Mouse (Mus musculus): ENCODE measurements around the gene Tes3-ps. TPM values are rescaled to one million over a fixed set of nuclear protein-coding genes. Genes with fewer than 3 reads are reported as not detected.
A peak's percentile ranks its signal among the peaks of the same experiment; 100 is the strongest.

The Tes3-ps gene
- total RNA-seq, 2 experiments from 2014 or later = 1.4 to 1.6 TPM

DNA sequence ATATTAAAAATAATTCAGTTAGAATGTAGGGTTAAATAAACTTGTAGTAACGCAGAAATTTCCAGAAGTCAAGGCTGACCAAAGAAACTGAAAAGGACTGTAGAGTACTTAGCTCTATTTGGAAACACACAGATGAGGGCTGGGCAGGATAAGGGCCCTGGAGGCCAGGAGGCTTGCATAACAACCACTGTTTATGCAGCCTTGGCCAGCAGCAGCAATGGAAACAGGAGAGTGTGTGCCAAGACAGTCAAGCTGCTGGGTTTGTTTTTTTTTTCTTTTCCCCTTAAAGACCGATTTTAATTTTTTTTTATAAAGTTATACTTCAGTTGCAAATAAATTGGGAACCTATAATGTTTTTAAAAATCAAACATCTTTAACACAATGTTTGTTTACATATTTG lies 13.1 kb upstream of the Tes3-ps start:
- DNase-seq (ENCODE audit: extremely low spot score in 1 of 2, low spot score in 2 of 2) = peak in 1 of 2 experiments; percentile 76
- intact Hi-C loops (cut with DNase I) = no loop called here

DNA sequence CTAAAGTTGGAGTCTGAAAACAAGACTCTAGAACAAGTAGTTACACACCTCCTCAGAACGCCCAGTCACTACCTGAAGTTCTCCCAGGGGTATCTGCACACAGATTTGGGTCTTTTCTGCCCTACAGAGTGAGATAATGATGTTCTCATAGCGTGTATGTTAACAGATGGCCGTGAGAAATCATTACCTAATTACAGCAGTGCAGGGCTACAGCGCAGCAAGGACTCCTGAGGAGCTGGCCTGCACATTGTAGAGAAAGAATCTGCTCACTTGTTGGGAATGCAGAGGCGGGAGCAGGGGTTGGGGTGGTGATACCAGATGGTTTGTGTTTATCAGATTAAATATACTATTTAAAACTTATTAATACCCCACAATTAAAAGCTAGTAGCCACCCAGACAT lies 12.6 kb upstream of the Tes3-ps start:
- no peak for DNase-seq (ENCODE audit: extremely low spot score in 1 of 2, low spot score in 2 of 2)
- intact Hi-C loops (cut with DNase I) = no loop called here

- no peak for DNase-seq (ENCODE audit: extremely low spot score in 1 of 2, low spot score in 2 of 2)
- intact Hi-C loops (cut with DNase I) = no loop called here
These were observed 7.7 kb upstream of the Tes3-ps start for GRCm38 (mm10) chr13:49485388-49485787.

DNA sequence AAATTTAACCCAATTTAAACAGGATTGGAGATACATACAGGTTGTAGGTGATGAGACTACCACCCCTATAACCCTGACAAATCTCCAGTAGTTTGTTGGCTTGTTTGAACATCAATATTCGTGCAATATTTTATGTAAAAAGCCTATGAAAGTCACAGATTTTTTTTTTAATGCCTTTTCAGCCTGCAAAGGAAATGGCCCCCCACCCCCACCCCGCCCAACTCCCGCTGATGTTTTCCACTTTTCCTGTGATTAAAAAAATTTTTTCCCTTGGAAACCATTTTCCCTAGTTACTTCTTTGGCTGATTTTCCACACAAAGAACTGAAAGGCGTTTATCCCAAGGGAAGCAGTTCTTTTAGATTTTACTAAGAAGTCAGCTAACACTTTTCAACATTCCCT lies 11.4 kb downstream of the Tes3-ps start, which contains the start of gene Ecm2:
Gene Ecm2, plus strand, starts transcription at position 301 of the 400 bp plus-strand sequence.
- no peak for DNase-seq (ENCODE audit: extremely low spot score in 1 of 2, low spot score in 2 of 2)
- intact Hi-C loops (cut with DNase I) = no loop called here

DNA sequence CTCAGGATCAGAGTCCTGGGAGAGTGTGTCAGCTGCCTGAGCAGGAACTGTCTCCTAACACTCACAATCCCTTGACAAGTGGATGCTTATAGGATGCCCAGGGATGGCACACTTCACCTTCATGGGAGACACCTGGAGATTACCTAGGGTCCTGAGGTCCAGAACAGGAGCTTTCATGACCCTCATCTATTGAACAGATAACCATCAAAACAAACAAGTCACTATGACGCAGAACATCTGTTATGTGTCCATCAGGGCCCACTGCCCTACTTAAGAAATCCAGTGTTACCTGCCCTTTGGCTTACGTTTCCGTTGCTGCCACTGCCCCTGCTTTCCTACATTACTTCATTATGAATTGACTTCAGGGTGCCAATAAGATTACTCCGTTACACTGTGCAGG lies 12.7 kb downstream of the Tes3-ps start:
- intact Hi-C loops (cut with DNase I) = no loop called here
- no peak for DNase-seq (ENCODE audit: extremely low spot score in 1 of 2, low spot score in 2 of 2)

GRCm38 (mm10) chr13:49507176-49507575 lies 14.1 kb downstream of the Tes3-ps start:
- no peak for DNase-seq (ENCODE audit: extremely low spot score in 1 of 2, low spot score in 2 of 2)
- intact Hi-C loops (cut with DNase I) = no loop called here

DNA sequence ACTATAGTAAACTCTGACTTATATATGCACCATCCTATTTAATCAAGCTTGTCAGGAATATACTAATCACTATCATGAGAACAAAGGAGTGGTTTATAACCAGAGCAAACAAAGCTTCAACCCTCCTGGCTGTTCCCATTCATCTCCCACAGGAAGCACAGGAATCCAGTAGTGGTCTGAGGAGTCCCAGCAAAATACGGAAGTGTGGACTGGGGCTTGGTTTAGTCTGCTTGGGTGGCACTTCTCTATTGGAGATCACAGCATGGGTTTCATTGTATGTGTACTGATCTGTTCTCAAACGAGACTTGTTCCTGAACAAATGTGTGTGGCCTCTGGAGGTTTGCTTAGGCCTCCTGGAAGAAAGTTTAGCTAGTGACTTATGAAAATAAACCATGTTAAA lies 25.6 kb downstream of the Tes3-ps start:
- intact Hi-C loops (cut with DNase I) = no loop called here
- DNase-seq (ENCODE audit: extremely low spot score in 1 of 2, low spot score in 2 of 2) = no peak

DNA sequence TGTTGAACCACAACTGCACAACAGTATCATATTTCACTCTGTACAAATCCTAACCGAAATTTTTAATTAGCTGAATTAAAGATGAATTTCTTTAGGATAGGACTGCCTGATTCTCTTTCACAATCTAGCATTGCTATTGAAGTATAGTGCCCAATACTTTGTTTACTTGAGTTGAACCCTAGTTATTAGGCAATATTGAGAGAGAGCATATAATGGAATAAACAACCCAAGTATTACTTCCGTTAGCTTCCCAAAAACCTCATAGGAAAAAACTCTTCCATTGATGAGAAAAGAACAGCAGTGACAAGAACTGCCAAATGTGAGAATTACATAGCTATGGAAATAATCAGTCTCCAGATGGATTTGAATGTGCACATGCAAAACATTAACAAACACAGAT lies 33.1 kb downstream of the Tes3-ps start:
- DNase-seq (ENCODE audit: extremely low spot score in 1 of 2, low spot score in 2 of 2) = no peak
- intact Hi-C loops (cut with DNase I) = no loop called here

GRCm38 (mm10) chr13:49530636-49531035 lies 37.5 kb downstream of the Tes3-ps start:
- intact Hi-C loops (cut with DNase I) = no loop called here
- no peak for DNase-seq (ENCODE audit: extremely low spot score in 1 of 2, low spot score in 2 of 2)

- no peak for DNase-seq (ENCODE audit: extremely low spot score in 1 of 2, low spot score in 2 of 2)
- intact Hi-C loops (cut with DNase I) = no loop called here
These were observed 43.8 kb downstream of the Tes3-ps start for GRCm38 (mm10) chr13:49536946-49537345.

- no peak for DNase-seq (ENCODE audit: extremely low spot score in 1 of 2, low spot score in 2 of 2)
- intact Hi-C loops (cut with DNase I) = no loop called here
These were observed 45.6 kb downstream of the Tes3-ps start for GRCm38 (mm10) chr13:49538693-49539092.

DNA sequence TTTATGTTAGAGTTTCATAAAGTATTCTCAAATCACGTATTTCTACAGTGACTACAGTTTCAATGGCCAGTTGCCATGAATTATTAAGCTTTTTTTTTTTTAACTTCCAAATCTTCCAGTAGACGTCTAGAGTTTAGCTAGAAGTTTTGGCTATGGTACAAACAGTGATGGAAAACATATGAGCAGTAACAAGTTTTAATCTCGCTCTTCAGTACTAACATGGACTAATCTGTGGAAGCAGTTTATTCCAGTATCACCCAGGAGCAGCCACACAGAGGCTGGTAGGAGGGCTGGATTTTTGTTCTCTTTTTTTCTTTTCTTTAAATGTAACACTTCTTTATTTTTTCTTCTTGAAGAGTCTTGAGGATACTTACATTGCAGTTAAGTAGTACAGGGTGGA lies 51.2 kb downstream of the Tes3-ps start, which contains the start of gene Aspn:
Gene Aspn, plus strand, starts transcription at position 165 of the 400 bp plus-strand sequence.
- intact Hi-C loops (cut with DNase I) = no loop called here
- no peak for DNase-seq (ENCODE audit: extremely low spot score in 1 of 2, low spot score in 2 of 2)

GRCm38 (mm10) chr13:49545646-49546045 lies 52.5 kb downstream of the Tes3-ps start:
- intact Hi-C loops (cut with DNase I) = no loop called here
- no peak for DNase-seq (ENCODE audit: extremely low spot score in 1 of 2, low spot score in 2 of 2)

Other genes with a start within 250 kb of the Tes3-ps start
- gene Susd3, start 244.6 kb upstream of the Tes3-ps start, total RNA-seq (2021) = 1 to 10 TPM; 2.4 to 2.8 TPM
- 10 to 100 TPM in 1 of 2 experiments, 1 to 10 TPM in 1; 8.7 to 10.2 TPM for gene Fgd3, start 173.0 kb upstream of the Tes3-ps start, total RNA-seq (2021)
- gene Bicd2, start 151.7 kb upstream of the Tes3-ps start, total RNA-seq (2021) = 10 to 100 TPM; 44.5 to 45.7 TPM
- gene Ippk, start 72.1 kb upstream of the Tes3-ps start, total RNA-seq (2021) = 10 to 100 TPM; 12.7 to 13.8 TPM
- gene Ecm2, start 11.5 kb downstream of the Tes3-ps start, total RNA-seq (2021) = 1 to 10 TPM; 1.3 to 1.9 TPM
- gene Aspn, start 51.1 kb downstream of the Tes3-ps start, total RNA-seq (2021) = 1 to 10 TPM; 1.2 to 1.4 TPM
- 1 to 10 TPM; 1.2 to 1.4 TPM for gene Omd, start 89.1 kb downstream of the Tes3-ps start, total RNA-seq (2021)
- 1 to 10 TPM; 6.7 to 7.5 TPM for gene Ogn, start 114.7 kb downstream of the Tes3-ps start, total RNA-seq (2021)
- gene Cenpp, start 159.5 kb downstream of the Tes3-ps start, total RNA-seq (2021) = 1 to 10 TPM; 1.5 to 1.6 TPM
- gene Nol8, start 159.8 kb downstream of the Tes3-ps start, total RNA-seq (2021) = 10 to 100 TPM; 19.8 to 24.7 TPM
- 10 to 100 TPM; 69.2 to 70.4 TPM for gene Iars, start 188.8 kb downstream of the Tes3-ps start, total RNA-seq (2021)